Mouse (Mus musculus): ENCODE data around the gene Tnip2.

DNA sequence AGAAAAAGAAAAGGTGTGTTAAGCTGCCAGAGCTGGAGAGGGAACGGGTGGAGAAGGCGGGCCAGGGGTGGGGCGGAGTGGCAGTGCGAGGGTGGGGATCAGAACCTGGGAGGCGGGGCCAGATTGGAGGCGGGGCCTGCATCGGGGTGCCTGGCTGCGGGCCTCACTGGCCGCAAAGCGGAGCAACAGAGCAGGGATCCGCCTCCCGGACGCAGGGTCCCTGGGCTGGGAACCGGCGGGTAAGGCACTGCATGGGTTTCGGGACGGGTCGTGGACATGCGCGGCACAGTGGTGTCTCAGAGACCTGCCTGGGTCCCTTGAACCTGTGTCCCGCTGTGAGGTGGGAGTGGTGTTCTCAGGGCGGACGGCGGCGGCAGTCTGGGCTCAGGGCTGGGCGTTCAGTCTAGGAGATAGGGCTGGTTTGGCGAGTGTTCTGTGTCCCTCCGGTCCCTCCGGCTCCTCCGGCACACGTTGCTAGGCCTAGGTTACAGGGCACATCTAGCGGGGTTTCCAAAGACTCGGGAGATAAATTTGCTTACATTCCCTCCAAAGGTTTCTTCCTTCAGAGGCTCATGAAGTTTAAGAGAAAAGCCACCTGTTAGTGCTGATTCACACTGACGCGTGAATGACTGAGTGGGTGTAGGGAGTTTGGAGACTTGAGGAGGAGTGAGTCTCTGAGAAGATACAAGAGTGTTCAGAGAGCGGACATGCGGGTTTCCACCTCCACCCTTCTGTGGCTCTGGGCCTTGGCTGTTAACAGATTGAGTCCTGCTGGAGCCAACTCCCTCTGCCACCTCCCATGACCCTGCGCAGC, 12.1 kb upstream of the Tnip2 start, which contains the start of gene Sh3bp2:
- peak; percentile 42; the same call in 1 of the 2 replicates for TF ChIP-seq POLR2A (IDR thresholded peaks at IDR 0.05; ENCODE audit: control insufficient read depth, extremely low read depth, insufficient read depth, low read length, poor library complexity)
- TF ChIP-seq CTCF (IDR thresholded peaks at IDR 0.05; ENCODE audit: borderline replicate concordance, control insufficient read depth, extremely low read depth, insufficient read depth, low read length, poor library complexity) = 0 out of 2 replicates have a peak, but pooled peaks have one; percentile 48
